Mouse (Mus musculus) T-helper 2 cell (primary cell): ENCODE measurements around the gene Hand2.

Experiments used
- in situ Hi-C: fragments of 300-600 bp; cut with MboI, MseI; formaldehyde crosslinking; loops from one replicate; pipeline ENCODE4 v1.15.1; 2025; ENCODE audit warnings: high pct_unique_total_duplicates

Gene Hand2

DNA sequence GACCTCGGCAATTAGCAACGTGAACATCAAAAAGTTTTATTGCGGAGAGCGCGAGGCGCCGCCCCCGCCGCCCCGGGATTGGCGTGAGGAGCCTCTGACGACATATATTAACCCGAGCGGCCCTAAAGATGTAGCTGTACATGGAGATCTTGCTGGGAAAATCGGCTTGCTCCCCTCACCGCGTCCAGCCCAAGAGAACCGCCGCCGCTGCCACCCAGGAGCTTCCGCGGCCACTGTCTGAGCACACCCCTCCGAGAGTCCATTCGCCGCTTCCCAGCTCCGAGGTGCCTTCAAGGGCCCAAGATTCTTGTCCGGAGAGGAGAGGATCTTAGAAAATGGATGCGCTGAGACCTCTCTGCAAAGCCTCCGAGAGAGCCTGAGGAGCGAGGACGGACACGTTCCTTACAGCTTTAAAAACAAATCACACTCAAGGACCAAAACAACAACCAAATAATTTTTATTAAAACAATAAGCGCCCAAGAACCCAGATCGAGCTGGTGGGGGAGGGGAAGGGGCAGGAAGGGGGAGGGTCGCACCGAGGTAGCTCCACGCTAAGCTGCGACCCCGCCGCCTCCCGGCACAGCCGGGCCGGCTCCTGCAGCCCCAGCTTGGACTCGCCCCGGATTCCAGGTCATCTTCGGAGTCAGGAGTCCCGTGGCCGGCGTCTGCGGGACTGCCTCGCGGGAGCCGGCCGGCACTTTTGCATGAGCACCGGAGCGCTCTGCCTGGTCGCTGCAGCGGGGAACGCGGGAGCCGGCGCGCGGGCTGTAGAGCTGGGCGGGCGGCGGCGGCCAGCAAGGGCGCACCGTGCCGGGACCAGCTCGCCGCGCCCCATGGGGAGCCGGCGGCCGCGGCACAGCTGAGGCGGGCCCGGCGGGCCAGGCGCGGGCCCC lies at the start of gene Hand2:
Gene Hand2 (plus strand): TSS at position 133 of the 893 bp plus-strand sequence.
- in situ Hi-C loops = loop anchor here (10.0 kb wide), 1 partner anchor 194 kb away; the partner anchor contains the start of gene Hmgb2

DNA sequence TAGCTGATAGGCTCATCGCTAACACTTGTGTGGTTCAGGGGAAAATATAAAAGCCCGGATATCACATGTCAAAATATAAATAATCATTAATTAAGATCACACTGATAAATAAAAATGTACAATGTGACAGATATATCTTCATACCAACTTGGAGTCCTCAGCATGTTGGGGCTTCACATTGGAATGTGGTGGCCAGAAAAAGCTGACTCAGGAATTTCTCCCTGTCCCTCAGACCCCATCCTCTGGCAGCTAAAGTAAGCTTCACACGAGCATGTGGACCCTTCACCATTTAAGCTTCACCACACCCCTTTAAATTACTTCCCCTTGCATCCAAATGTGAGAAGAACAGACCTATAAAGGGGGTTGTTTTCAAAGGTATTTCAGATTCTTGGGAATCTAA lies 47.7 kb upstream of the Hand2 start:
- in situ Hi-C loops = no loop called here

- in situ Hi-C loops = loop anchor here (10.0 to 25.0 kb wide), 2 partner anchors 789 to 1069 kb away; no protein-coding TSS in a partner anchor
These were observed 27.3 kb upstream of the Hand2 start for GRCm38 (mm10) chr8:57293441-57293840.

GRCm38 (mm10) chr8:57303513-57303912 lies 17.3 kb upstream of the Hand2 start:
- in situ Hi-C loops = no loop called here

GRCm38 (mm10) chr8:57304944-57305343 lies 15.8 kb upstream of the Hand2 start:
- in situ Hi-C loops = no loop called here

DNA sequence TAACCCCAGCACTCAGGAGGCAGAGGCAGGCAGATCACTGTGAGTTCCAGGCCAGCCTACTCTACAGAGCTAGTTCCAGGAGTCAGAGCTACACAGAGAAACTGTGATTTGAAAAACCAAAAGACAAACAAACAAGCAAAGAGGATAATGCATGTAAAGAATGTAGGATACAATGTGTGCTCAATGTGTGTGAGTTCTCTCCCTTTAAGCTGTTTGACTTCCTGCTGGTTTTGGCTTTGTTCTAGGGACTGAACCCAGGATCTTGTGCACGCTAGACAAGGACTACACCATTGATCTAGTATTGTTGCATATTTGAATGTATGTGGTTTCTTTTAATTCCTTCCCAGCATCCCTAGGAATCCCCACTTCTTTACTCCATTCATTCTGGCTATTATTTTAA lies 14.3 kb upstream of the Hand2 start:
- in situ Hi-C loops = no loop called here

DNA sequence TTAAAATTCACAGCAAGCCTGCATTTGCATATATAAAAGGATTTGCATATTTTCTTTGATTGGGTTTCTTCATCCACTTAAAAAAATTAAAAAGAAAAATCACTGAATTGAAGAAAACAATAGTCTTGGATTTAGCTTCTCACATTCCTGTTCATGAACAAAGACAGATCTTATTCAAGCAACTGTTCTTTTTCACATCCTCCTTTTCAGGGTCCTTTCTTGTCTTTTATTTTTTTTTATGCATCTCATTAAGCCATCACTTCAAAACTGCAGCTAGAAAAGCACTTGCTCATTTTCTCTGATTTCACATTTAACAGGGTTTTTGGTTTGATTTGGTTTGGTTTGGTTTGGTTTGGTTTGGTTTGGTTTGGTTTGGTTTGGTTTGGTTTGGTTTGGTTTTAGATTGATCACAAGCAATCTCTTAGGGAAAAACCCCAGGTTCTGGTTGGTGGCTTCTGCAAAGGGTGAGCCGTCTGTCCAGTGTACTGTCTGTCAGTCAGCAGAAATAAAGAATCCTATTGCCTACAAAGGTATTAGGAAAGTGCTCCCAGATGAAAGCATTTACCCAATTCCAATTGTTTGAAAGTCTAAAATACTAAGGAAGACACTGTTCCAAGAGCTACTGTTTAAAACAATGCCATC lies 10.8 kb upstream of the Hand2 start:
- in situ Hi-C loops = no loop called here

DNA sequence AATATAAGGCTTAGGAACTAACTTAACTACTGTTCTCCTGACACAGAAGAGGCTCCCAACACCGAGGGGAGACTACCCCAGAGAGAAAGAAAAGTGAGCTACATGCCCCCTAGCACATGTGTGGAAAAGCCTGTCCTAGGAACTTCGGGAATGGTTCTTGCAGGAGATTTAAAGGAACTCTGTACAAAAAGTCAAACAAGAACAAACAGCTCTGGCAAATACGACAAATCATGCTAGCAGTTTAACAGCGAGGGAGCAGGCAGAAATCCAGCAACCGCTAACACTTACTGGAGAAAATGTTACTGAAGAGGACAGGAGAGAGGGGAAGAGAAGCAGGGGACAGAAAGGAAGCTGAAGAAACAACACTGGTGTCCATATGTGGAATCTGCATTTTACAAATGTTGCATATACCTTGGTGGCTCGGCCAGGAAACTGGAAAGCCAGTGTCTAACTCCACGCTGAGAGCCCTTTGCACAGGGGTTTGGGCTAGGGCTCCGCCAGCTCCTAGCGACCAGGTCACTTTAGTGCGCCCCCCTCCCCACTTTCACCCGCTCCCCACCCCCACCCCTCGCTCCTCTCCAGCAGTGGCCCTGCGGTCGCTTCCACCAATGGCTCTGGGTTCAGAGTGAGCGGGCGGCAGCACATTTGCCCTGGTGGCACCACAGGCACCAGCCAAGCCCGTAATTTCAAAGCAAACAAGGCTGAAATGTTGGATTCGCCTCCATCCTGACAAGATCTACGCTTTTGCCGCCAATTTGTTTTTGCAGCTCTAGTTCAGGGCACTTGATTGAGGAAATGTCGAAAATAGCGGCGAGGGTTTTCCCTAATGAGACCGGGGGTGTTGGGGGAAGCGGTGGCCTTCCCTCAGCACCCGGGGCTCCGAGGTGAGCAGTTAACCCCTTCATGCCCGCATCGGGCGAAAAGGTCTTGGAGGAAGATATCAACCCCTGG lies 8.5 kb upstream of the Hand2 start:
- in situ Hi-C loops = no loop called here

DNA sequence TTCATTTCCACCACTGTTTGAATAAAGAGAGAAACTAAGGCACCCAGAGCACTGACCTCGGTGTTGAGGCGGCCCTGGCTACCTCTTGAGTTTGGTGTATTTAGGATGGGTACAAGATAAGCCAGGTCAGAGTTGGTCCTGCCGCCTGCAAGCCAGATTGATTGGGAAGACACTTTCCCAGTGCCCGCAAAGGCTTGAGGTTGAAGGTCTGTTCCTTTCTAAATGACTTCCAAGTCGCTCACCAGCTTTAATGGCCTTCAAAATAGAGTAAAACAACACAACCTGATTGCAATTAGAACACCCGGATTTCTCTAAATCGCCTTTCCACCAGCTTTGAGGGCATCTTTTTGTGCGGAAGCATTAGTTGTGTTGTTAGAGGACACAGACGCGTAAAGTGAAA lies 7.2 kb upstream of the Hand2 start:
- in situ Hi-C loops = no loop called here

GRCm38 (mm10) chr8:57314216-57314615 lies 6.6 kb upstream of the Hand2 start:
- in situ Hi-C loops = no loop called here

- in situ Hi-C loops = no loop called here
These were observed 5.3 kb upstream of the Hand2 start for GRCm38 (mm10) chr8:57315471-57315870.

GRCm38 (mm10) chr8:57317107-57317506 lies 3.7 kb upstream of the Hand2 start:
- in situ Hi-C loops = no loop called here

DNA sequence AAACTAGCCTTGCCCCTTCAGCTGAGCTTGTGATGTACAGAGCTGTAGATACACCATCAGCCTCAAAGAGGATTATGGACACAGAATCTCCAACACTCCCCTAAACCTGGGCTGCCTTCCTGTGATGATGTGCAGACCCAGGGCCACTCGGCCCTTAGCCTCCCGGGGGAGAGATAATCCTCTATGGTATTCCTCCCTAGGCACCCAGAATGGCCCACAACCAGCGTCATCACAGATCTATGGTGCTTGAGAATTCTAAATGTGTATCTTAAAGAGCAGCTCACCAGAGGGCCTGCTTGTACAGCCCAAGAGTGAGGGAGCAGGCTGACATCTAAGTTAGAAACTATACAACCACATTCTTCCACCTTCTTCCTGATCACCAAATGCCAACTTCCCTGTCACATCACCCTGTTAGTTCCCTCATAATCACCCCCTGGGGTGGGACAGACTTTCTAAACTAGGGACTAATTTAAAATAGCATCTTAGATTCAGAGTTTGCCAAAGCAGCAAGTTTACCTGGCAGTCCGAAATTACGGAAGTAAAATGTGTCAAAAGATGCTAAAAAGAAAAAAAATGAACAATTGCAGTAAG lies 2.8 kb upstream of the Hand2 start:
- in situ Hi-C loops = no loop called here

DNA sequence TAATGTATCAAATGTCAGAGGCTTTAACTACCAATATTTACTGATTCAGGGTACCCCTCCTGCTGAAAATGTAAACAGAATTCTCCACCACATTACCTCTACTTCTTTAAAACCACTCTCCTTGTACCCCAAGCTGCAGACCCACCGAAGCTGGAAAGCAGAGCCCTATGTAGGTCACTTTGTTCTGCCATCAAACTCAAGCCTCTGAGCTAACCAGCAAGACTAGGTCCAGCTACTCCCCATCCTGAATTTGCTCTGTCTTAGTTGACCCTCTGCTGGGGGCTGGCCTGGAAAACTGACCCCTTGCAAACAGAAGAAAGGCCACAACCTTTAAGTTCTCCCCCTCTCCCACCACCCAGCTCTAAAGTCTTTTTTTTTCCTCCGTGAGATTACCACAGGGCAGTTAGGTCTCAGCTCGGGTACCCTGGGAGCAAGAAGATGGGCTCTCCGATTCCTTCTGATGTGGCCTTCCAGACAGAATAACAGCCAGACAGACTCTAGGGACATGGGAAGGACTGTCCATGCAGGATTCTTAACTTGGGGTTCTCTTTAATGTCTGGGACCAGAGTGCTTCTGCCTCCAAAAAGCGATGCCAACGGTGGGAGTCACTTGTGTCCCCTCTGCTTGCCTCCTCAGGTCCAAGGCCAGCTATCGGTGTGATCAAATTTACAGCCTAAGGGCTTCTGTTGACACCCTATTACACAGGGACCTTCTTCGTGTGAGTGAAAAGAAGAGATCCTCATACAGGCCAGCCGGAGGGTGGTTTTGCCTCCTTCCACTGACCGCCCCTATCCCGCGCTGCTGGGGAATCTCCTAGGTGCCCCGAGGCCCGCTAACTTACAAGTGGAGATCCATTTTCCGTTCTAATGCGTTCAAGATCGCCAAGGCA lies 1.4 kb upstream of the Hand2 start:
- in situ Hi-C loops = no loop called here

DNA sequence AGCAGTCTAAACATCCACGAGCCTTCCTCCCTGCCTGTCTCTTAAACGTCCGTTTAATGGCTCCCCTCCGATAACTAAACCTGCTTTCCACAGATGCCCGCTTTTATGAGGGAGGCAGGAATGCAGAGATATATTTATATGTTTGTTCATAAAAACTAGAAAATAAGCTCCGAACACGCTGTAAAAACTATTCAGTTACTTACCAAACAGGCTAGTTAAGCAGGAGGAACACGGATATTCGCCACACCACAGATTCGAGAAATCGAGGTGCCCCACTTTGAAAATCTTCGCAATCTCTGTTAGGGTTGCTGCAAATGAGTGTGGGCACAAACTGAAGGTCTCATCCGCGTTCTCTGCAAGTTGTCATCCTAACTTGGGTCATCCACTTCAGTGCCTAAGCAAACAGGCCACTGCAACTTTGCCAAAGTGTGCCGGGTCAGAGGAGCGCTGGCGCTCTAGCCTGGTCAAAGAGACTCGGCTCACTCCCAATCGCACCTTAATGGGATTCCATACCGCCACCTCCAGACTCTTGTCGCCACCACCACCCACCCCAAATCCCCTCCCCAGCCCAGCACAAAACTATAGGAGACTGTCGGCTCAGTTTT lies 700 bp upstream of the Hand2 start:
- in situ Hi-C loops = loop anchor here (10.0 kb wide), 1 partner anchor 195 kb away; the partner anchor contains the start of gene Hmgb2

DNA sequence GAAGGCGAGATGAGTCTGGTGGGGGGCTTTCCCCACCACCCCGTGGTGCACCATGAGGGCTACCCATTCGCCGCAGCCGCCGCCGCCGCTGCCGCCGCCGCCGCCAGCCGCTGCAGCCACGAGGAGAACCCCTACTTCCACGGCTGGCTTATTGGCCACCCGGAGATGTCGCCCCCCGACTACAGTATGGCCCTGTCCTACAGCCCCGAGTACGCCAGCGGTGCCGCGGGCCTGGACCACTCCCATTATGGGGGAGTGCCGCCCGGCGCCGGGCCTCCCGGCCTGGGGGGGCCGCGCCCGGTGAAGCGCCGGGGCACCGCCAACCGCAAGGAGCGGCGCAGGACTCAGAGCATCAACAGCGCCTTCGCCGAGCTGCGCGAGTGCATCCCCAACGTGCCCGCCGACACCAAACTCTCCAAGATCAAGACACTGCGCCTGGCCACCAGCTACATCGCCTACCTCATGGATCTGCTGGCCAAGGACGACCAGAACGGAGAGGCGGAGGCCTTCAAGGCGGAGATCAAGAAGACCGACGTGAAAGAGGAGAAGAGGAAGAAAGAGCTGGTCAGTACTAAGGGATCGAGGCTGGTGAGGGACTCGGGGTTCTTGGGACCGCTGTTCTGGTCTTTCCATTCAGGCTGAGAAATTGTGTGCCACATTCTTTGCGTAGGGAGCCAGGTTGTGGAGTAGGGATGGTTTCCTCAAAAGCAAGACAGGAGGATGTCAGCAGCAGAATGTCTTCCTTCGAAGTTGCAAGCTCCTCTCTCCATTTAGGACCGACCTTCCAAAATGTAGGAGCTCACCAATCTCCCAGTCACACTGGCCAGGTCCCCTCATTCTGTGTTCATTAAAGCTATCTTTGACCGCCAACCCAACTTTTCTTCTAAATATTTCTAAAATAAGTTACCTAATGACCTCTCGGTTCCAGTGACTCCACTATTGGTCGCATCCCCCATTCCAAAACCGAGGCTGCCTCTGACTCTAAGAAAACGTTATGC lies 1.4 kb downstream of the Hand2 start:
- in situ Hi-C loops = loop anchor here (10.0 kb wide), 1 partner anchor 193 kb away; the partner anchor contains the start of gene Hmgb2

DNA sequence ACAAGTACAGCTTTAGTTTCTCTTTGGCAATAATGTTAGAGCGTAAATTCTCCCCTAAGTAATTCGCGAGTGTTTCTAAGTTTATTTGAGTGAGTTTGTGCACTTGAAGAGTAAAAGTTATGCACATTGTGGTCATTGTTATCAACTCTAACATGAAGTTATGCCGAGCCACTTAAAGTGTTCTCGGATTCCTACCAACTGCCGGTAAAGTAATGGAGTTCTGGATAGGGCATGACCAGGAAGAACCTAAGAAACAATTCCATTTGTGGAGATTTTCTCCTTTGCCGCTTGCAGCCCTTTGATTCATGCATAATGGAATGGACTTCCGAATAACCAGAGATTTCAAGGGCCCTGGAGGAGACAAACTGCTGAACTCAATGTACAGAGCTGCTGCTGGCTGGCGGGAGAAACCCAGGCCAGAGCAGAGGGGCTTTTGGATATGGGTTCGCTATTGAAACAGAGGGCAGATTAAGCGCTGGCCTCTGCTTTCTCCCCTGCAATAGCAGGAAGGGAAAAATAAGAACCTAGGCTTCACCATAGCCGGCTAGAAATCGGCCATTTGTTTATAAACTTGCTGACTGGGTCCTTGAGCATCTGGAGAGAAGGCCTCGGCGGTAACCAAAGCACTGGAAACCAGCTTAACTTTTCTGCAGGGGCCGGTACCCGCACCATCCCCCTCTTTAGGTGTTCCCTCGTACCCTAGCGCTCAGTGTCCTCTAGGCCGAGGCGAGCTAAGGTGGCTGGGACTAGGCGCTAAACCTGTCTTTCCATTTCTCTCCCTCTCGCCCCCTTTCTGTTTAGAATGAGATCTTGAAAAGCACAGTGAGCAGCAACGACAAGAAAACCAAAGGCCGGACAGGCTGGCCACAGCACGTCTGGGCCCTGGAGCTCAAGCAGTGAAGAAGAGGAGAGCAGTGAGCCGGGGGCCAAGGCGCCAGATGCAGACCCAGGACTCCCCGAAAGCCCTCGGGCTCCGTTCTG lies 2.5 kb downstream of the Hand2 start:
- in situ Hi-C loops = loop anchor here (10.0 kb wide), 1 partner anchor 192 kb away; the partner anchor contains the start of gene Hmgb2
